Mouse (Mus musculus): Measurements from ENCODE around the gene Gm3633. TPM values are rescaled to one million over a fixed set of nuclear protein-coding genes. Genes with fewer than 3 reads are reported as not detected.

Gene Gm3633
- total RNA-seq (2023): not detected

DNA sequence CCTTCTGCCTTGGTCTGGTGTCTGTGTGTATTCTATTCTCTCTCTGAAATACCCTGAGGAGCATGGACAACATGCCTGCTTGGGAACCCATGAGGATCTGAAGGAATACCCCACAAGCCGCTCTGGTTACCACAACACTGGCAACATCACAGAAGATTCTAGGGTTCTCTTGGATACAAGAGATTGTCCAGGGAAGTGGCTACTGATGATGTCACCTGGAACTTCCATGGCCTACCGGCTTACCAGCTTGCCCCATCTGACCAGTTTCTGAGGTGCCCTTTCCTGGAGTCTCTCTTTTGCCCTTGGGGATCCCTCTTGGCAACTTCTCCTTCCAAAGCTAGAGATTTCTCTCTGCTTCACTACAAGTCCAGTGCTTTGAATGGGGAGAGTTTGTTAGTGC, at the start of gene Gm3633:
Gene Gm3633, minus strand, starts transcription at position 101 of the 400 bp plus-strand sequence.

DNA sequence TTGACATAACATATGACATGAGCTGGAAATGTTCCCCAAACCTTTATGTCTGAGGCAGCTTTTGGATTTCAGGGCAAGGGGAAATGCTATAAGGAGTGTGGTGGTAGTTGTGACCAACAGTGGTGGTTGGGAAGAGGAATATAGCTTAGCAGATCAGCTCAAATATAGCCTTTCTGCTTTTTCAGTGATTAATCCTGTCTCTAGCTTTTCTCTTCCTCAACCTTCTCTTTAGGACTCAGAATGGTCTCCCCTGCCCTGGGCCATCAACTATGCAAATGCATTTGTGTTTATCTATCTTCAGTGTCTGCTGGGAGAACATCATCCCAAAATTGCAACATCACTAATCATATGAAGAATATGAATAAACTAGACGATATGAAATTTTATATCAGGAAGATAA, 13.9 kb upstream of the Gm3633 start, which contains the start of gene Gm10378:
Gene Gm10378, plus strand, starts transcription at position 301 of the 400 bp plus-strand sequence.

DNA sequence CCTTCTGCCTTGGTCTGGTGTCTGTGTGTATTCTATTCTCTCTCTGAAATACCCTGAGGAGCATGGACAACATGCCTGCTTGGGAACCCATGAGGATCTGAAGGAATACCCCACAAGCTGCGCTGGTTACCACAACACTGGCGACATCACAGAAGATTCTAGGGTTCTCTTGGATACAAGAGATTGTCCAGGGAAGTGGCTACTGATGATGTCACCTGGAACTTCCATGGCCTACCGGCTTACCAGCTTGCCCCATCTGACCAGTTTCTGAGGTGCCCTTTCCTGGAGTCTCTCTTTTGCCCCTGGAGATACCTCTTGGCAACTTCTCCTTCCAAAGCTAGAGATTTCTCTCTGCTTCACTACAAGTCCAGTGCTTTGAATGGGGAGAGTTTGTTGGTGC, 41.9 kb downstream of the Gm3633 start, which contains the start of gene Gm17124:
Gene Gm17124, minus strand, starts transcription at position 101 of the 400 bp plus-strand sequence.

Other genes starting within 250 kb of the Gm3633 start
- gene Gm8005, start 202.2 kb downstream of the Gm3633 start, total RNA-seq (2023): not detected
- not detected for gene Gm8011, start 178.0 kb downstream of the Gm3633 start, total RNA-seq (2023)
- not detected for gene Gm8020, start 139.6 kb downstream of the Gm3633 start, total RNA-seq (2023)
- not detected for gene Gm8024, start 117.6 kb downstream of the Gm3633 start, total RNA-seq (2023)
- not detected for gene Gm17124, start 42.0 kb downstream of the Gm3633 start, total RNA-seq (2023)
- gene Gm10378, start 14.0 kb upstream of the Gm3633 start, total RNA-seq (2023): not detected
- gene Gm3015, start 126.9 kb upstream of the Gm3633 start, total RNA-seq (2023): not detected
- not detected for gene Gm10377, start 156.1 kb upstream of the Gm3633 start, total RNA-seq (2023)
- gene Gm21977, start 211.6 kb upstream of the Gm3633 start, total RNA-seq (2023): not detected